Mouse (Mus musculus) E14TG2a.4 (cell line): ENCODE results near the gene Fam53b.

Experiments used
- CTCF ChIP-seq: conservative IDR thresholded peaks from 2 replicates; pipeline ENCODE4 v1.5.1; 2014; ENCODE audit warnings: low read length
- NANOG ChIP-seq: IDR thresholded peaks from 2 replicates; pipeline ENCODE4 v1.6.1; 2014; ENCODE audit warnings: borderline replicate concordance, low read length, mixed read lengths

DNA sequence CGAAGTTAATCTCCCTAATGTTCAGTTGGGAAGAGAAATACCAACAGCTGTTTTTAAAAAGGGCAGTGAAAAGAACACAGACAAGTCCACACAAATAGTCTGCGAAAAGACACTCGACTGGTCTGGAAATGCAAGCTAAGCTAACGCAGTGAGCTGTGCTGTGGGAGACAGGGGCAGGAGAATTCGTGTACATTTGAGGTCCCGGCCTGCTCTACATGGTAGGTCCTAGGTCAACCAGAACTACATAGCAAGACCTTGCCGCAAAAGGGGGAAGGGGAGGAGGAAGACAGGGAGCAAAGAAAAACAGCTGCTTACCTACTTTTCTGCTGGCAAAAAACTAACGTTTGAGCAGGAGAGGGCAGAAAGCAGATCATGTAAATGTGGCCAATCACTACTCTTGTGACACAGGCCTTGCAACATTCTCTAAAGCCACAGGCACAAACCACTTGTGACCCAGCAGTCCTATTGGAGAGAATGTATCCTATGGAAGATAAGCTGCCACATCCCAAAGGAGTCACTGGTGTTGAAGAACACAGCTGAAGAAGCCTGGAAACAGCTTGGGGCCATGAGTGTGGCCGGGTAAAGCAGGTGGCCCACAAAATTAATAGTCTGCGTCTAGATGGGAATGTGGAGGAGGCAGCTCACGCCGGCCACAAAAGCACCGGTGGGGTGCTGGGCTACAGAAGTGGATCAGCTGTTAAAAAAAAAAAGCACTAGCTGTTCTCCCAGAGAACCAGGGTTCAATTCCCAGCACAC lies 87.4 kb downstream of the Fam53b start:
- TF ChIP-seq CTCF, result no peak
- TF ChIP-seq NANOG, result no peak
